Mouse (Mus musculus) bone marrow macrophage, adult 2 months (primary cell): ENCODE measurements around the gene Cdrt4. TPM values are rescaled to one million over a fixed set of nuclear protein-coding genes. Genes with fewer than 3 reads are reported as not detected.

Experiments
- H3K27ac ChIP-seq: 2 replicates; pipeline ENCODE4 v1.5.1; 2012; ENCODE audit warnings: low read depth, low read length; ENCODE audit not compliant: insufficient read depth
- H3K4me1 ChIP-seq: 2 replicates; pipeline ENCODE4 v1.6.1; 2012; ENCODE audit warnings: low read length; ENCODE audit not compliant: control insufficient read depth, insufficient read depth
- H3K4me3 ChIP-seq: 2 replicates; pipeline ENCODE4 v1.5.1; 2012; ENCODE audit warnings: mild to moderate bottlenecking, low read length, moderate library complexity; ENCODE audit not compliant: insufficient read depth
- CTCF ChIP-seq: IDR thresholded peaks from 2 replicates; pipeline ENCODE4 v1.5.1; 2012; ENCODE audit warnings: low read depth, mild to moderate bottlenecking, low read length, moderate library complexity
- POLR2A ChIP-seq: IDR thresholded peaks from 2 replicates; pipeline ENCODE4 v1.6.1; 2012; ENCODE audit warnings: mild to moderate bottlenecking, low read depth, low read length, borderline replicate concordance
- polyA plus RNA-seq: library from polyadenylated mRNA; stranded (reverse); fragments of >200 nt; gene quantifications from 2 replicates; pipeline ENCODE4 v1.2.4, GENCODE M21; 2012; ENCODE audit not compliant: missing spikeins, insufficient read depth, insufficient read length

The Cdrt4 gene
- polyA plus RNA-seq, 1 experiment, result not detected

DNA sequence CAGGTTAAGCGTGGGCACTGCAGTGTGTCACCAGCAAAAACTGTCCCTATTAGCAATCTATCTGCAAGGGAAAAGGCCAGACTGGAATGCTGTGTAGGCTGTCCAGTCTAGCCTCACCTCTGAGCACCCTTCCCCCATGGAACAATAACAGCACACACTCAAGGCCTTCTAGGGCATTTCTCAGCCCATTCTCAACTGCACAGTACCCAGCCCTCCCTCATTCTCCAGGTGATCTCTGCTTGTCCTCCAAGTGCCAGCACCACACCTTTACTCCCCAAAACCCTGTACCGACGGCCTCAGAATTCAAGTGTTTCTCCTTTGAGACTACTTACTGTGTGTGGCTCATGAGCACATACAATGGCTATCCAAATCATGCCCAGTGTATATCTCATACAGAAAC lies 77.1 kb downstream of the Cdrt4 start:
- TF ChIP-seq CTCF (no peak), POLR2A (no peak)
- H3K27ac ChIP-seq, result no peak overlapping the region

GRCm38 (mm10) chr11:63029148-63029714 lies 78.2 kb downstream of the Cdrt4 start:
- H3K27ac ChIP-seq, result no peak overlapping the region
- TF ChIP-seq POLR2A (no peak), CTCF (no peak)
- H3K4me1 ChIP-seq, result peaks cover 40% of the 10 kb centered on the region
- no peak overlapping the region for H3K4me3 ChIP-seq

More for the DNA sequence above, 77.1 kb downstream of the Cdrt4 start:
- H3K4me3 ChIP-seq, result no peak overlapping the region
- peaks cover 44% of the 10 kb centered on the region for H3K4me1 ChIP-seq

- peaks cover 40% of the 10 kb centered on the region for H3K4me1 ChIP-seq
- TF ChIP-seq CTCF (no peak), POLR2A (no peak)
- no peak overlapping the region for H3K4me3 ChIP-seq
- H3K27ac ChIP-seq, result no peak overlapping the region
These were observed 78.7 kb downstream of the Cdrt4 start for GRCm38 (mm10) chr11:63029721-63030120.

DNA sequence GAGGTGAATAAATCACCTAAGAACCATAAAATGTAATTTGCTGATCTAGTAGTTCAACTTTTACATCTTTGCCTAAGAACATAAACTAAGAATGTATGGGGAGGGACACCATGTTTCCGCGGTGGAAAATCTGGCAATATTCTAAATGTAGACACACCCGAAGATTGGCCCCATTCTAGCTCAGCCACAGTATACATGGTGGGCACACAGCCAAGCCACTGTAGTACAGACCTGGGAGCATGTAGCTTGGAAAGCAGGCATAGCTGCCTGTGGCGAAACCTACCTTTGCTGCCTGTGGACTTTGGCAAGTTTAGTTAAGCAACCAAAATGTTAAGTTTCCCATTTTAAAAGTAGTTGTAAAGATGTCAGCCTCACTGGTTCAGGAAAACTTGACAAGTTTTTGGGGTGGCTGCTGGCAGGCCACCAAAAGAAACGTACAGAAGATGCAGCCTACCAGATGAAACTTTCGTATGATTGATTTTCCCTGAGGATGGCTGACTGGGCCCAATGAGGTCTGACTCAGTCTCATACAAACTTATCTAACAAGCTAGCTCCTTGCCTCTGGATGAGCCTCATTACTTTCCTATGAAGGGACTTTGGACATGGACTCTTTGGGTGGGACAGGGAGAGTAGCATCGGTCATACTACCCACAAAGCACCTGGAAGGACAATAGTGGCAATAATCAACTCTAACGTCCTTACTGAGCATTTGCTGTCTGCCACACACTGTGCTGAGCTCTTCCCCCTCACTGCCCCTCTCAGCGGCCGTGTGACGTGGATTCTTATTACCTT lies 84.6 kb downstream of the Cdrt4 start:
- H3K4me3 ChIP-seq, result no peak overlapping the region
- no peak for TF ChIP-seq CTCF
- no peak for TF ChIP-seq POLR2A
- no peak overlapping the region for H3K27ac ChIP-seq
- peaks cover 8% of the 10 kb centered on the region for H3K4me1 ChIP-seq

- Histone ChIP-seq H3K27ac (no peak overlapping the region), H3K4me1 (peaks cover 2% of the 10 kb centered on the region), H3K4me3 (no peak overlapping the region)
- no peak for TF ChIP-seq POLR2A
- TF ChIP-seq CTCF, result no peak
These were observed 89.1 kb downstream of the Cdrt4 start for GRCm38 (mm10) chr11:63040002-63040661.

Other genes starting within 250 kb of the Cdrt4 start
- 3.2 and 4.5 TPM in 2 replicates for gene Zfp287, start 219.3 kb upstream of the Cdrt4 start, polyA plus RNA-seq
- gene Gm10428, start 198.1 kb upstream of the Cdrt4 start, polyA plus RNA-seq, result not detected in 2 replicates
- 1.7 and 2.1 TPM in 2 replicates for gene Zfp286, start 161.7 kb upstream of the Cdrt4 start, polyA plus RNA-seq
- gene Trim16, start 131.0 kb upstream of the Cdrt4 start, polyA plus RNA-seq, result 15.0 and 15.9 TPM in 2 replicates
- gene Fbxw10, start 104.1 kb upstream of the Cdrt4 start, polyA plus RNA-seq, result 1.8 and 4.1 TPM in 2 replicates
- 21.4 and 23.0 TPM in 2 replicates for gene Tvp23b, start 71.7 kb upstream of the Cdrt4 start, polyA plus RNA-seq
- not detected in 2 replicates for gene Tekt3, start 110.5 kb downstream of the Cdrt4 start, polyA plus RNA-seq
- 336 and 347 TPM in 2 replicates for gene Pmp22, start 177.8 kb downstream of the Cdrt4 start, polyA plus RNA-seq